Mouse (Mus musculus) cerebellum, adult 2 months (tissue): ENCODE results near the gene Commd6. TPM values are rescaled to one million over a fixed set of nuclear protein-coding genes. Genes with fewer than 3 reads are reported as not detected.
A peak's percentile ranks its signal among the peaks of the same experiment; 100 is the strongest.
"Not testable (repeated sequence)": the region's sequence is repeated elsewhere in the genome, so short reads cannot be mapped to it uniquely, and the experiment has no call there.

Experiments used
- DNase-seq, 2 experiments: peaks; one replicate each; pipeline ENCODE4 v3.0.0; 2021
- H3K27ac ChIP-seq: fragments of 200-500 bp; 2 replicates; pipeline ENCODE4 v1.5.1; 2012; ENCODE audit warnings: low read length, control low read depth, inconsistent platforms; ENCODE audit not compliant: insufficient read depth
- H3K27me3 ChIP-seq: fragments of 200-500 bp; 2 replicates; pipeline ENCODE4 v1.6.1; 2012; ENCODE audit warnings: inconsistent platforms, mild to moderate bottlenecking, low read length, moderate library complexity; ENCODE audit not compliant: control insufficient read depth, insufficient read depth
- H3K4me1 ChIP-seq: fragments of 200-500 bp; 2 replicates; pipeline ENCODE4 v1.6.1; 2011; ENCODE audit warnings: low read length; ENCODE audit not compliant: control insufficient read depth, insufficient read depth
- H3K4me3 ChIP-seq: fragments of 200-500 bp; replicated peaks from 2 replicates; pipeline ENCODE3; 2011; ENCODE audit warnings: mild to moderate bottlenecking, low read depth, low read length, control low read depth; ENCODE audit not compliant: insufficient read depth
- CTCF ChIP-seq: fragments of 200-500 bp; IDR thresholded peaks from 2 replicates; pipeline ENCODE4 v1.5.1; 2011; ENCODE audit warnings: low read depth, mild to moderate bottlenecking, control low read depth, low read length, moderate library complexity, borderline replicate concordance; ENCODE audit not compliant: insufficient read depth
- POLR2A ChIP-seq: fragments of 200-500 bp; IDR thresholded peaks from 2 replicates; pipeline ENCODE4 v1.6.1; 2011; ENCODE audit warnings: low read length, control low read depth, borderline replicate concordance; ENCODE audit not compliant: insufficient read depth
- WGBS: fragments of 180-500 bp; shearing (Covaris S2); methylation state at CpG from one replicate; pipeline ENCODE4 v1.1.7; 2018; 5-methylcytosine and 5-hydroxymethylcytosine counted together
- polyA plus RNA-seq: library from polyadenylated mRNA; depleted of rRNA; stranded (reverse); fragments of >200 nt; gene quantifications from 2 replicates; pipeline ENCODE4 v1.2.3, GENCODE M21; 2012

Commd6 gene
- polyA plus RNA-seq, 1 experiment, result 58.6 TPM

- TF ChIP-seq POLR2A (no peak), CTCF (no peak)
- Histone ChIP-seq H3K4me3 (no peak overlapping the region), H3K27me3 (no peaks in the 10 kb centered on the region), H3K27ac (no peak overlapping the region), H3K4me1 (no peaks in the 10 kb centered on the region)
- DNase-seq, result no peak
- 68% methylated on average over 2 of the region's 2 CpGs for WGBS
Measured at GRCm38 (mm10) chr14:101605843-101606242, 34.6 kb downstream of the Commd6 start.

DNA sequence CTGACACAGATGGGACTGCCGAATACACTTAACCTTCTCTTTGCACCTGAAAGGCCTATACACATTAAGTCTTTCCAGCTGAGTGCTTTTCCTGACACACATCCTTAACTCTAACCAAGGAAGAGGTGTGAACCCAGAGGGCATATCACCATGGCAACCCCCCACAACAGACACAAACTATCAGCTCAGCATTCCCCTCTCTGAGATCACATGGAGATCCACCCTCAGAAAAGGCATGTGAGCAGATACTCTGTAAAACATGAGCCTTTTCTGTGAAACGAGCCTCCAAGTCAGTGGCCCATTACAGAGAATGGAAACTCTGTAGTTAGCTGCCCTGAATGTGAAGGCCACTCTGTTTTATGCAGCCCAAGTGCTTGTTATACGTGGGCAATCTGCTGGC is 37.6 kb downstream of the Commd6 start:
- no peaks in the 10 kb centered on the region for H3K4me1 ChIP-seq
- H3K27me3 ChIP-seq, result no peaks in the 10 kb centered on the region
- H3K4me3 ChIP-seq, result no peak overlapping the region
- 64% methylated on average over 3 of the region's 3 CpGs for WGBS
- DNase-seq, result no peak
- TF ChIP-seq POLR2A (no peak), CTCF (no peak)
- H3K27ac ChIP-seq, result no peak overlapping the region

- no peak overlapping the region for H3K27ac ChIP-seq
- no peak overlapping the region for H3K4me3 ChIP-seq
- no peaks in the 10 kb centered on the region for H3K27me3 ChIP-seq
- TF ChIP-seq CTCF, result no peak
- no peak for TF ChIP-seq POLR2A
- no peak for DNase-seq
- 82% methylated on average over 12 of the region's 14 CpGs for WGBS
- H3K4me1 ChIP-seq, result no peaks in the 10 kb centered on the region; the same call in 1 of the 2 replicates
Measured at GRCm38 (mm10) chr14:101597096-101597715, 43.3 kb downstream of the Commd6 start.

GRCm38 (mm10) chr14:101596691-101597090 is 43.8 kb downstream of the Commd6 start:
- no peak overlapping the region for H3K27ac ChIP-seq
- no peak overlapping the region for H3K4me3 ChIP-seq
- H3K4me1 ChIP-seq, result no peaks in the 10 kb centered on the region; the same call in 1 of the 2 replicates
- no peaks in the 10 kb centered on the region for H3K27me3 ChIP-seq
- WGBS, result 95% methylated on average over 9 of the region's 9 CpGs
- TF ChIP-seq CTCF, result no peak
- no peak for TF ChIP-seq POLR2A
- DNase-seq, result no peak

DNA sequence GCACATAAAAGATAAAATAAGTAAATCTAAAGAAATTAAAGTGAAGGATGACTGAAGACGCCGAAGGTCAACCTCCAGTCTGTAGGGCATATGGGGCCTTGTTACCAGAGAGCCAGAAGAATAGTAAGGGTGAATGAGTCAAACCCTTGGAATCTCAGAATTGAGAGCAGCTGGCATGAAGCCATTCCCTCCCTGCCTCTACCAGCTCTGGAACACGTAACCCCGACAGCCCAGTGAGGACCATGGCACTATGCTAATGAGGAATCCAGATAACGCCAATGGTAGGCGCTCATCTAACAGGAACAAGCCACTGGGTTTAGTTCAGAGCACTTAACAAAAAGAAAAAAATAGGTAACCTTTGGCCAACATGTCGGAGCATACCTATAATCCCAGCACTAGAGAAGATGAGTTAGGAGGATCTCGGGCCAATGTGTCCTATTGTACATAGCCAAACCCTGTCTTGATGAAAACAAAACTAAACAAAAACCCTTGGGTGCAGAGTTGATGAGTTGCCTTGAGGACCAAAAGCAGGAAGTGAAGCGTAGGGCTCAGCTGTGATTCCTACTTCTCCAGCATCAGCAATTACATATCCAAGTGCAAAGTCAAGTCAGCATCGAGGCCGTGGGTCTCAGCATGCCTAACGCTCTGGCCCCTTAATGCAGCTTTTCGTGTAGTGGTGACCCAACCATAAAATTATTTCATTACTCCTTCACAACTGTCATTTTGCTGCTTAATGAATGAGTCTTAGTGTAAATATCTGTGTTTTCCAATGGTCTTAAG is 45.0 kb downstream of the Commd6 start:
- Histone ChIP-seq H3K4me3 (no peak overlapping the region), H3K27ac (no peak overlapping the region), H3K4me1 (no peaks in the 10 kb centered on the region; the same call in 1 of the 2 replicates), H3K27me3 (no peaks in the 10 kb centered on the region)
- 89% methylated on average over 13 of the region's 13 CpGs for WGBS
- no peak for TF ChIP-seq CTCF
- no peak for TF ChIP-seq POLR2A
- no peak for DNase-seq

GRCm38 (mm10) chr14:101594001-101594400 is 46.5 kb downstream of the Commd6 start:
- no peaks in the 10 kb centered on the region; the same call in none of the 2 replicates for H3K4me1 ChIP-seq
- H3K27me3 ChIP-seq, result no peaks in the 10 kb centered on the region
- no peak overlapping the region for H3K4me3 ChIP-seq
- DNase-seq, result no peak
- no peak overlapping the region for H3K27ac ChIP-seq
- WGBS, result 82% methylated on average over 5 of the region's 5 CpGs
- TF ChIP-seq CTCF (no peak), POLR2A (no peak)

DNA sequence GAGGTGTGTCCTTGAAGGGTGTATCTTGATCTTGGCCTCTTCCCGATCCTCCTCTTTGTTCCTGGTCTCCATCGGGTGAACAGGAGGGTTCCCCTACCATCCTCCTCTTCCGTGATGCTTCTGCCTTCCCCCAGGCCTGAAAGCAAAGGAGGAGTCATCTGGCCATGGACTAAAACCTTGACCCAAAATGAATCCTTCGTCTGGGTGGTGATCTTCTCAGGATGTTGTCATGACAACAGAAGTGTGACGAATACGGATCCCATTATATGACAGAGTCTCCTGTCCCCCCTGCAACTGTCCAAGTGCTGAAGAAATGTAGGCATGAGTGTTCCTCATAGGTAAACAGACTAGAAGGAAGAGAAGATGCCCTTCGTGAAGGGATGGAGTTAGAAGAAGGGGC is 47.1 kb downstream of the Commd6 start:
- TF ChIP-seq CTCF (no peak), POLR2A (no peak)
- H3K4me3 ChIP-seq, result no peak overlapping the region
- no peaks in the 10 kb centered on the region; the same call in none of the 2 replicates for H3K4me1 ChIP-seq
- WGBS, result 77% methylated on average over 7 of the region's 7 CpGs
- no peaks in the 10 kb centered on the region for H3K27me3 ChIP-seq
- no peak for DNase-seq
- H3K27ac ChIP-seq, result no peak overlapping the region

- H3K4me1 ChIP-seq, result peaks cover 8% of the 10 kb centered on the region
- H3K4me3 ChIP-seq, result no peak overlapping the region
- TF ChIP-seq POLR2A (no peak), CTCF (no peak)
- H3K27me3 ChIP-seq, result no peaks in the 10 kb centered on the region
- peak; percentile 61 to 74 for DNase-seq
- 14% methylated on average over 5 of the region's 5 CpGs for WGBS
- no peak overlapping the region for H3K27ac ChIP-seq
Measured at GRCm38 (mm10) chr14:101591101-101591500, 49.4 kb downstream of the Commd6 start.

DNA sequence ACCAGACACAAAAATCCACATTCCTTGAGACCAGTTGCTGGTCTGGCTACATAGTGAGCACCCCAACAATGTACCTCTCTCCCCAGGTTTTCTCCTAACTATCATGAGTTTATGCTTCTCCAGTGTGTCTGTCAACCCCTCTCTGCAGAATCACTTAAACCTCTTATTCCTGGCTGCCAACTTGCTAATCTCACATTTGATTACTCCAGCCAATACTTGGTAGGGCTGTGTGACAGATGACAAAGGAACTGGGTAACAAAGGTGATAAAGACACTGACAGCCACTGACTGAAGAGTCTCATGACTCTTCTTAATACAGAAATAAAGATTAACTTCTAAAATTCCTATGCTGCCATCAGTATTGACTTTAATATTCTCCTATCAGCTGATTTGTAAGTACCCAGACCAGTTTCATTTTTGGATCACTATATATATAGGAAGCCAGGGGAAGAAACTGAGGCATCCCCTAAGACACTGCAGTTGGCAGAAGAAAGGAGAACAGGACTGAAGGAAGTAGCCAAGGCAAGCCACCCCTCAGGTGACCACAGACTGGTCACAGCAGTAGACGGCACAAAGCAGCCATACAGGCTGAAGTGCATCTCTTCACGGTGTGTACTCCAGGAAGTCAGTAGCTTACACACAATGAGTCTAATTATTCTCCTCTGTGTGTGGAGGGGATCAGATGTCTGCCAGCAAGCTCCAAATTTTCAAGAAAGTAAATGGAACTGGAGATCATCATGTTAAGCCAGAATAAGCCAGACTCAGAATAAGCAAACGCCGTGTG is 52.1 kb downstream of the Commd6 start:
- not testable (repeated sequence) for H3K27me3 ChIP-seq, DNase-seq, H3K4me3 ChIP-seq, H3K27ac ChIP-seq
- H3K4me1 ChIP-seq, result peaks cover 10% of the 10 kb centered on the region
- WGBS, result 80% methylated on average over 3 of the region's 4 CpGs

DNA sequence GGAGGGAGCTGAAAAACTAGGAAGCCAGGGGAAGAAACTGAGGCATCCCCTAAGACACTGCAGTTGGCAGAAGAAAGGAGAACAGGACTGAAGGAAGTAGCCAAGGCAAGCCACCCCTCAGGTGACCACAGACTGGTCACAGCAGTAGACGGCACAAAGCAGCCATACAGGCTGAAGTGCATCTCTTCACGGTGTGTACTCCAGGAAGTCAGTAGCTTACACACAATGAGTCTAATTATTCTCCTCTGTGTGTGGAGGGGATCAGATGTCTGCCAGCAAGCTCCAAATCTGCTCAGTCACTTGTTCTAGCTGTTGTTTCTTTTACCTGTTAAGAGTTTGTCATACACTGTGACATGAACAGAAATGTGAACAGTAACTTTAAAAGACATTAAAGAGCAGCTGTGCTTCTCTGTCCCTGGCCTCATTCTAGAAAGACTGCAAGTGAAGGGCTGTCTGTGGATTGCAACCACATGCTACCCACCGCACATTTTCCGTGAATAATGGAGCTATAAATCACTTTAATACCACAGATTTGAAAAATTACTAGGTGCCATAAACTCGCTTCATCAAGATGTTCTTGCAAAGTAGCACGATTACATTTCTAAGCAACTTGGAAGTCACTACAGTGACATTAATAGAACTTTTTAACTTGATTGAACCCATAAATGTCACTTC is 53.0 kb downstream of the Commd6 start:
- 78% methylated on average over 5 of the region's 6 CpGs for WGBS
- not testable (repeated sequence) for H3K27ac ChIP-seq, DNase-seq, H3K27me3 ChIP-seq, H3K4me3 ChIP-seq
- H3K4me1 ChIP-seq, result peaks cover 10% of the 10 kb centered on the region
